Mouse (Mus musculus): ENCODE data around the gene 3110070M22Rik. TPM values are rescaled to one million over a fixed set of nuclear protein-coding genes. Genes with fewer than 3 reads are reported as not detected.
"Not testable (repeated sequence)": the region's sequence is repeated elsewhere in the genome, so short reads cannot be mapped to it uniquely, and the experiment has no call there.

The 3110070M22Rik gene
- total RNA-seq (2021): 1 to 10 TPM; 2.2 to 3.4 TPM
- long read RNA-seq, experiment 1, partial matches to known transcripts: 0 of 1 reads
- long read RNA-seq, experiment 1, other reads (novel, unspliced or antisense): 0 of 1 reads
- long read RNA-seq, experiment 2: 0 reads

DNA sequence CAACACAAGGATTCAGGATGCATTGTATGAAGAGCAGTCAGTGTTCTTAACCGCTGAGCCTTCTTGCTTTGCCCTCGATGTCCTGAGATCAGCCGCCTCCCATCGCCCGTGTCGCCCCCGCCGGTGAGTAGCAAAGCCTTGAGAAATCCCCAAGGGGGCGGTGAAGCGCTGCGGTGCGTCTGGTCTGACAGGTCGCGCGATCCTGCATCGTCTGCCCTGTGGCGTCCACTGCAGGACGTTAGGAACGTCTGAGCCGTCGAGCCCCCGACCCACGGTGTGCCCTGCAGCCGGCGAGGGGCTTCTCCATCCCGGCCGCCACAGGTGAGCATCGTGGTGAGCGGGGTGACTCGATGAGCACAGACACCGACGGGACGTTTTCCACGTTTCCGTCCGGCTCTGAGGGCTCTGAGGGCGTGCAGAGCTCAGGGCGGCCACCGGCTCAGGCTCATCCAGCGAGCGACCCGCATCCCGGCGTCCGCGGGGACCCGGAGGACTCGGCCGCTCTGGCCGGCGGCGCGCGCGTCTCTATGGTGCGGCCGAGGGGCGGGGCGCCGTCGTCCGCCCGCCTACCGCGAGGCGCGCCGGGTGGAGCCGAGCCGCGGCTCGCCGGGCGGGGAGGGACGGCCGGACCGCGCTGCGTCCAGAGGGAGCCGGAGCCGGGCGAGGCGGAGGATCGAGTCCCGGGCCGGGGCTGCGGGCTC lies at the start of gene 3110070M22Rik, which contains the start of gene Tmem267:
TSS of gene 3110070M22Rik (minus strand) at position 504 of the 701 bp plus-strand sequence.
TSS of gene Tmem267 (plus strand) at position 160 of the 701 bp plus-strand sequence.
- Histone ChIP-seq H3K27ac (no peak within 1 kb of the TSS; the same call in 1 of the 2 replicates), H3K4me3 (no peak within 1 kb of the TSS)
- peak; percentile 81 to 86 for DNase-seq (ENCODE audit: low spot score in 2 of 2)
- peak; percentile 68 for TF ChIP-seq CTCF (conservative IDR thresholded peaks at IDR 0.05)

DNA sequence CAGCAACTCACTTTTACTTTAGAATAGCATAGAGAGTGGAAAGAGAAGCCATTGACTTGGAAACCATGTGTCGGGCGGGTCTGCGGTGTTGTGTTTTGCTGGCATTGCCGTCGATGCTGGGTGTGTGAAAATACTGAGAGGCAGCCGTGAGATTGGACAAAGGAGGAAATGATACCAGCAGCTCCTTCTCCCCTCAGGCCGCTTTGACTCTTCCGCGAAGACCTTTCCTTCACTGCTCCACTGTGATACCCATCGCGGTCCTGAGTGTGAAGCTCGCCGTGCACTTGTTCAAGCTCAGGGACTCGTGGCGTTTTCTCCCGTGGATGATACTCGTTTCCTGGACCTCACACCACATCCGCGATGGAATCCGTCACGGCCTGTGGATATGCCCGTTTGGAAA lies 6.8 kb upstream of the 3110070M22Rik start:
- not testable (repeated sequence) for H3K4me3 ChIP-seq; DNase-seq (ENCODE audit: low spot score in 2 of 2); H3K27ac ChIP-seq

DNA sequence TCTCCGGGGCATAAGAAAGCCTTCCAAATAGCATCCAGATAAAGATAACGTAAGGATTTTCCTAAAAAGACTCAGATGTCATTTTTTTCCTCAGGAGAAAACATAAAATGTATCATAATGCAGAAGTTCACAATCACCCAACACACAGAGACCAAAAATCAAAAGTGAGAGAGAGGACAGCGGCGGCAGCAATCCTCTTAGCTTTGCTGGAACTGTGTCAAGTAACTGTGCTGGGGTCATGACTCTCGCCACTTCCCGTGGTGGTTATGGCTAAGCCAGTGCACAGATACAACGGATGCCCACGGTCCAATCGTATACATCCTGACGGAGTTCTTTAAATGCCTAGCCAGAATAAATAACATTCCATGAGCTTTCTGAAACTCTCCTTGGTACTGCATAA lies 3.9 kb upstream of the 3110070M22Rik start:
- H3K27ac ChIP-seq; DNase-seq (ENCODE audit: low spot score in 2 of 2); H3K4me3 ChIP-seq: not testable (repeated sequence)

DNA sequence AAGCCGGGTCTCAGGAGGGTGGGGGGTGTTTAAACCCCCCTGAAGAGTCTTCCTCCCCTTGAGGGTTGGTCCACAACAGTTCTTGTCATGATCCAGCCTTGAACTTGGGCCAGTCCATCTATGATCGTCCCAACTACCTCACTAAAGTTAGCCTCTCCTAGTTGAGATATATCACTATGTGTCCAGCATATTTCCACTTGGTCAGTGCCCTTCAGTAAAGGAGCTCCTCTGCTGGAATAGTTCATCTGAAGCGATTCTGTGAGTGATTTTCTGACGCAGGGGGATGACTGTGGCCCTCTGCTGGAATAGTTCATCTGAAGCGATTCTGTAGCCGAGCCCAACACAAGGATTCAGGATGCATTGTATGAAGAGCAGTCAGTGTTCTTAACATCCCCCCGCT lies 829 bp downstream of the 3110070M22Rik start:
- no peak for TF ChIP-seq CTCF (conservative IDR thresholded peaks at IDR 0.05)
- no peak for DNase-seq (ENCODE audit: low spot score in 2 of 2)
- Histone ChIP-seq H3K27ac (no peak overlapping the region; the same call in 1 of the 2 replicates), H3K4me3 (no peak overlapping the region)

DNA sequence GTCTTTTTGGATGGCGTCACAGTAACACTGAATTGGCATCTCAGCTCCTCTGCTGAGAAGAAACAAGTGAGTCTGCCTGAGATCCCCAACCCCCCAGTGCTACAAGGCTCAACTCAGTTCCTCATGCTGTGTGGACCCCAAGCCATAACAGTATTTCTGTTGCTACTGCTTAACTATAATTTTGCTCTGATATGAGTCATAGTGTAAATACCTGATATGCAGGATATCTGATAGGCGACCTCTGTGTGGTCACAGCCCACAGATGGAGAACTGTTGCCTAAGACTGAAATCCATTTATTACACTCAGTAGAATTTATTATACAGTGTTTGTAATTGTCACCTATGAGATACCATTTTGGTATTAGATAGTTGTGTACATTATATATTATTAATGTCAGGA lies 10.4 kb downstream of the 3110070M22Rik start:
- Histone ChIP-seq H3K27ac (no peak overlapping the region), H3K4me3 (no peak overlapping the region)
- no peak for TF ChIP-seq CTCF (conservative IDR thresholded peaks at IDR 0.05)
- DNase-seq (ENCODE audit: low spot score in 2 of 2): no peak

DNA sequence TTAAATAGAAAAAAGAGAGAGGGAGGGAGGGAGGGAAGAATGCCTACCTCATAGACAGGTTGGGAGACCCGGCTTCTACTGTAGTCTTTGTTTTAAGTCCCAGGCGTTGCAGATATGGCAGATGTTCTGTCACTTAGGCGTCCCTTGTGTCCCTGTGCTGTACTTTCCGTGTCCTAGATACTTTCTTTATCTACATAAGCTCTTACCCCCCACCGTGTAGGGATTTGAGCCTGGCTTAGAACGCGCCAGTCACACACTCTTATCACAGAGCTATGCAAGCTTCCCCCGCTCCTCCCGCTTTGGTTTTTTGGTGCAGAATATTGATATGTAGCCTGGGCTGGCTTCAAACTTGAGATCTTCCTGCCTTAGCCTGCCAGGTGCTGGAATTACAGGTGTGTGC lies 11.6 kb downstream of the 3110070M22Rik start:
- no peak overlapping the region for H3K27ac ChIP-seq
- no peak overlapping the region for H3K4me3 ChIP-seq
- TF ChIP-seq CTCF (conservative IDR thresholded peaks at IDR 0.05): no peak
- no peak for DNase-seq (ENCODE audit: low spot score in 2 of 2)

DNA sequence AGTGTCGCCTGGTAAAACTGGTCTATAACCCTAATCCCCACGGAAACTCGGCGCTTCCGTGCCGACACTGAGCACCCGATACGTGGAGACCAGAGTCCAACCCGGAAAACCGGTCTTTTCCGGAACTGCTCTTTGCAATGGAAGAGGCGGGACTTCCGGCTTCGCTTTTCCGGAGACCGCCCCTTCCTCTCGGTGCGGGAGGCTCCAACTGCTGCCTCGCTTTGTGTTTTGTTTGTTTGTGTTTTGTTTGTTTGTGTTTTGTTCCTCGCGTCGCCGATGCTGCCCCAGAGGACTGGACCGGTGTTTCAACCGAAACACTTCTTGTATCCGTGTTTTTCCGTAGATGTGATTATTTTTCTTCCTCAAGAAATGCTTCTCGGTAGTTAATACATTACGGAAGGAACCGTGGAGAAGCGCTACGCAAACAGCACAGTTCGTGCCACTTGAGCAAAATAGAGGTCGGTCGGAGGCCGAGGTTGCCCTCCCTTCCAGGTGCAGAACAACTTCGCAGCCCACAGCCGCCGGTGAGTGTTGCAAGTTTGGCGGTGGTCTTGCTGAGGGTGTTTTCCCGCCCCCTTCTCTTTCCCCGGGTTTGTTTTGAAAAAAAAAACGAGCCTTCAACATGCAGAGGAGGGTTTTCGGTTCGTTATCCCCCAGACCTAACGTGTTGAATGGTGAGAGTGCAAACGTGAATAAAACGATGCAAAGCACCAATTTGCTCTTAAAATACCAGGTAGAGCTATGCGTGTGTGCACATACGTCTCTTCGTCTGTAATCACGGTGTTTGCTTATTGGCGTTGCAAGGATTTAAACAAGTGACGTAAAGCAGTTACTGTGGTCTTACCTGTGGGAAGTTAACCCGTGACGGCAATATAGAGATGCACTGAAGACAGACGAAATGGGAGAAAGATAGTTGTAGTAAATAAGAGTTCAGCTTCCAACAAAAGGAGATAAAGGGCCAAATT lies 25.3 kb downstream of the 3110070M22Rik start, which contains the start of gene 4833420G17Rik:
TSS of gene 4833420G17Rik (plus strand) at position 173 of the 965 bp plus-strand sequence.
- peak; percentile 89 to 92 for DNase-seq (ENCODE audit: low spot score in 2 of 2)
- H3K27ac ChIP-seq: peak within 1 kb of the TSS; percentile 93
- no peak for TF ChIP-seq CTCF (conservative IDR thresholded peaks at IDR 0.05)
- peak within 1 kb of the TSS; percentile 69 for H3K4me3 ChIP-seq

DNA sequence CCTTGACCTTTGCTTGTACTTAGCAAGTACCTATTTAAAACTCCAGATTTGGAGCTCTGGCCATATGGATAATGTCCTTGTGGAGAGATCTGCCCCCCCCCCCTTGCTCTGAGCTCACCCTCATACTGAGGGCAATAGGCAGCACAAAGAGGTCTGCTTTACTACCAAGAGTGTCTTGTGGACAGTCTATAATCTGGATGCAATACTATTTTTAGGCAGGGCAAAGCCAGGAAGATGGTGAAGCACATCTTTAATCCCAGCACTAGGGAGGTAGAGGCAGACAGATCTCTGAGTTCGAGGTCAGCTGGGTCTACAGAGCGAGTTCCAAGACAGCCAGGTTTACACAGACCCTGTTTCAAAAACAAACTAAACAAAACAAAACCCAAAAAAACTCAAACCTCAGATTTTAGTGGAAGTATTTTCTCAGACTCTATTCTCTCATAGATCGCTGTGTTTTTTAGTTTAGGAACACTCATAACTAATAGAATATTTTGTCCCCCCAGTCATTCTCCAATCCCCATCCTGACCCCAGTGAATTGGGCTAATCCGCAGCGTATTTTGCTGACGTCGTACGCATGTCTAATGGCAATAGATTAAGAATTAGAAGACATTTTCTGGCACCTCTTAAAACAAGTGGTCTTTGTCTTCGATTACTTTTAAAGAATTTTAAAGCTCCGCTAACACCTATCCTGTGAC lies 26.1 kb downstream of the 3110070M22Rik start:
- no peak for TF ChIP-seq CTCF (conservative IDR thresholded peaks at IDR 0.05)
- no peak for DNase-seq (ENCODE audit: low spot score in 2 of 2)
- Histone ChIP-seq H3K4me3 (peak overlapping the region; percentile 69), H3K27ac (peak overlapping the region; percentile 93)

DNA sequence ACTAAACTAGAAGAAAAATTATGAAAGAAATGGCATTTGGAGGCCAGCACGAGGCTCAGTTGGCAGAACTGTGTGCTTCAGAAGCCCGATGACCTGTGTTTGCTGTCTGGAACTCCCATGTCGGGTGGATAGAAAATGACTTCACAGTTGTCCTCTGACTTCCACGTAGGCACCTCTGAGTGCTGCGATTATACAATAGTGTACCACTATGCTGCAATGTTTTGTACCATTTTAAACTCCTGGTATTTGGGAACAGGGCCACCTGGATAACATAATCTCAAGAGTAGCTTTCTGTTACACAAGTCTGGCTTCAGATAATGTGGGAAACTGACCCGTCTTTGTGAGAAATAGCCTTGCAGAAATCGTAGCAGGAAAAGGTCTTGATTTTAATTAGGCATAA lies 31.8 kb downstream of the 3110070M22Rik start:
- Histone ChIP-seq H3K4me3 (no peak overlapping the region), H3K27ac (no peak overlapping the region)
- no peak for TF ChIP-seq CTCF (conservative IDR thresholded peaks at IDR 0.05)
- no peak for DNase-seq (ENCODE audit: low spot score in 2 of 2)

DNA sequence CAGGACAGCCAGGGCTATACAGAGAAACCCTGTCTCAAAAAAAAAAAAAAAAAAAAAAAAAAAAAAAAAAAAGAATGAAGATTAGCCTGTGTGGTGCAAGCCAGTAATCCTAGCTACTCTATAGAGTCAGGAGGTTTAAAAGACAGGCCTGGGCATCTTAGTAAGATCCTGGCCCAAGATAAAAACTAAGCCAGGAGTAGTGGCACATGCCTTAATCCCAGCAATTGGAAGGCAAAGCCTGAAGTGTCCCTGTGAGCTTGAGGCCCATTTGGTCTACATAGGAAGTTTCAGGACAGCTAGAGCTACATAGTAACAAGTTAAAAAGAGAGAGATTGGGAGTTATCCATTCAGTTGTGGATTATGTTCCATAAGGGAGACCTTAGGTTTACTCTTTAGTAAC lies 33.1 kb downstream of the 3110070M22Rik start:
- TF ChIP-seq CTCF (conservative IDR thresholded peaks at IDR 0.05): no peak
- Histone ChIP-seq H3K4me3 (no peak overlapping the region), H3K27ac (no peak overlapping the region)
- no peak for DNase-seq (ENCODE audit: low spot score in 2 of 2)

DNA sequence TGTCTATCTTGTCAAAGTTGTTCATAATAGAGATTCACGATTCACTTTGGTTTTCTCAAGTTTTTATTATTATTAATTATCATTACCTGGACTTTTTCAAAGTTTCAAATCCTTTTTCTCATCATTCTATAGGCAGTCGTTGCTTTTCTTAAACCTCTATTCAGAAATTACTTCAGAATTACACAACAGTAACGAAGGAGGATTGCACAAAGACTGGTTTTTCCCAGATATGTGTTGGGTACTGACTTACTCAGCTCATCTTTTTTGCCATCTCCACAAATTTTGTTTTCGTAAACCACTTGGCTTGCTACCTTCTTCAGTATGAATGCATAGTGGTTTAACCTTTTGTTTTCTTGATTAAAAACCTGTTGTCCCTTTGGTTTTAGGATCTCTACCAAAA lies 34.6 kb downstream of the 3110070M22Rik start:
- no peak overlapping the region for H3K27ac ChIP-seq
- TF ChIP-seq CTCF (conservative IDR thresholded peaks at IDR 0.05): no peak
- no peak overlapping the region for H3K4me3 ChIP-seq
- DNase-seq (ENCODE audit: low spot score in 2 of 2): no peak

DNA sequence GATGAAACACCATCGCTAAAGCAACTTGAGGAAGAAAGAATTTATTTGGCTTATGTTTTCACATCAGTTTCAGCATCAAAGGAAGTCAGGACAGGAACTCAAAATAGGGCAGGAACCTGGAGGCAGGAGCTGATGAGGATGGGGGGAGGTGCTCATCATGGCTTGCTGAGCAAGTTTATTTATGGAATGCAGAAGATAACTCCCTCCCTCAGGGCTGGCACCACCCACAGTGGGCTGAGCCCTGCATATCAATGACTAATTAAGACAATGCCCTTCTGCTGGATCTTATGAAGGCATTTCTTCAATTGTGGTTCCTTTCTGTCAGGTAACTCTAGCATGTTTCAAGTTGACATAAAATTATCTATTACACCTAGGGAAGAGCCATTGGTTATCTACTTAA lies 45.9 kb downstream of the 3110070M22Rik start:
- no peak overlapping the region for H3K4me3 ChIP-seq
- TF ChIP-seq CTCF (conservative IDR thresholded peaks at IDR 0.05): no peak

More for the DNA sequence above, 45.9 kb downstream of the 3110070M22Rik start:
- no peak for DNase-seq (ENCODE audit: low spot score in 2 of 2)
- no peak overlapping the region for H3K27ac ChIP-seq

Other genes starting within 250 kb of the 3110070M22Rik start
- 10 to 100 TPM; 97.2 to 98.9 TPM for gene Paip1, start 59.8 kb downstream of the 3110070M22Rik start, total RNA-seq (2021)
- gene 4833420G17Rik, start 25.6 kb downstream of the 3110070M22Rik start, total RNA-seq (2021): 10 to 100 TPM; 26.8 to 27.5 TPM
- gene Tmem267, start 344 bp downstream of the 3110070M22Rik start, total RNA-seq (2021): 10 to 100 TPM; 26.8 to 32.2 TPM
- 1 to 10 TPM; 1.6 to 1.7 TPM for gene Ccl28, start 135.4 kb upstream of the 3110070M22Rik start, total RNA-seq (2021)
- gene Hmgcs1, start 202.0 kb upstream of the 3110070M22Rik start, total RNA-seq (2021): 100 to 1,000 TPM; 192 to 193 TPM

All from layer of hippocampus, adult 2 months (tissue).